Mouse (Mus musculus) midbrain, postnatal 0 days (tissue): ENCODE data around the gene Bphl. TPM values are rescaled to one million over a fixed set of nuclear protein-coding genes. Genes with fewer than 3 reads are reported as not detected.

Source experiments
- ATAC-seq: fragments of 200-750 bp; cut with Nextera tagmentation; 2 replicates; pipeline ENCODE4 v1.8.0; 2017; ENCODE audit warnings: moderate number of reproducible peaks, mild to moderate bottlenecking, moderate TSS enrichment, moderate library complexity; ENCODE audit not compliant: low FRiP score
- DNase-seq: peaks from one replicate; pipeline ENCODE4 v3.0.0-alpha.2; 2015; ENCODE audit warnings: low spot score
- H3K27ac ChIP-seq: fragments of 300-500 bp; sonication (generic); 2 replicates; pipeline ENCODE4 v1.5.1; 2014; ENCODE audit warnings: low read depth, mild to moderate bottlenecking, low read length, mixed read lengths
- H3K27me3 ChIP-seq: fragments of 300-500 bp; sonication (generic); 2 replicates; pipeline ENCODE4 v1.6.1; 2014; ENCODE audit warnings: low read length, control low read depth, mixed read lengths; ENCODE audit not compliant: insufficient read depth
- H3K36me3 ChIP-seq: fragments of 300-500 bp; sonication (generic); 2 replicates; pipeline ENCODE4 v1.6.1; 2014; ENCODE audit warnings: low read length, control low read depth, mixed read lengths; ENCODE audit not compliant: insufficient read depth
- H3K4me1 ChIP-seq: fragments of 300-500 bp; sonication (generic); 2 replicates; pipeline ENCODE4 v1.6.1; 2014; ENCODE audit warnings: mild to moderate bottlenecking, control low read depth, antibody characterized with exemption, low read length, mixed read lengths; ENCODE audit not compliant: insufficient read depth
- H3K4me2 ChIP-seq: fragments of 300-500 bp; sonication (generic); 2 replicates; pipeline ENCODE4 v1.6.1; 2014; ENCODE audit warnings: low read depth, mild to moderate bottlenecking, low read length, mixed read lengths; ENCODE audit not compliant: poor library complexity, severe bottlenecking
- H3K4me3 ChIP-seq: fragments of 300-500 bp; sonication (generic); 2 replicates; pipeline ENCODE4 v1.5.1; 2014; ENCODE audit warnings: low read depth, mild to moderate bottlenecking, low read length, moderate library complexity
- H3K9ac ChIP-seq: fragments of 300-500 bp; sonication (generic); replicated peaks from 2 replicates; pipeline ENCODE4 v1.6.1; 2014; ENCODE audit warnings: mild to moderate bottlenecking, low read length, moderate library complexity, mixed read lengths; ENCODE audit not compliant: poor library complexity, severe bottlenecking
- H3K9me3 ChIP-seq: fragments of 300-500 bp; sonication (generic); 2 replicates; pipeline ENCODE4 v1.6.1; 2016; ENCODE audit warnings: low read length, control low read depth
- CTCF ChIP-seq: IDR thresholded peaks from 2 replicates; pipeline ENCODE4 v1.5.1; 2016; ENCODE audit warnings: antibody characterized with exemption, mild to moderate bottlenecking
- WGBS: fragments of 180-500 bp; shearing (Covaris S2); extraction: QIAGEN DNeasy Blood & Tissue Kit; methylation state at CpG from one replicate; pipeline ENCODE4 v1.1.7; 2014; 5-methylcytosine and 5-hydroxymethylcytosine counted together
- polyA plus RNA-seq: library from polyadenylated mRNA; unstranded; fragments of >200 nt; fragmentation: Nextera tagmentation; extraction: Ambion mirVana; gene quantifications from 2 replicates; pipeline ENCODE4 v1.2.1, GENCODE M21; 2015
- total RNA-seq: library from RNA; depleted of rRNA; stranded (reverse); fragments of >200 nt; gene quantifications from 2 replicates; pipeline ENCODE4 v1.2.3, GENCODE M21; 2014

Bphl gene
- total and polyA plus RNA-seq, 2 experiments from 2014 or later = 42.7 to 47.7 TPM

- WGBS = 87% methylated on average over 2 of the region's 2 CpGs
Measured at GRCm38 (mm10) chr13:34106256-34106655, 68.9 kb downstream of the Bphl start.

GRCm38 (mm10) chr13:34106999-34107398 lies 69.6 kb downstream of the Bphl start:
- Histone ChIP-seq H3K4me3 (no peak overlapping the region), H3K9ac (no peak overlapping the region), H3K27me3 (no peaks in the 10 kb centered on the region), H3K4me2 (no peak overlapping the region), H3K36me3 (no peaks in the 10 kb centered on the region), H3K4me1 (no peaks in the 10 kb centered on the region), H3K9me3 (no peaks in the 10 kb centered on the region), H3K27ac (no peak overlapping the region)
- ATAC-seq (no peak), DNase-seq (no peak)
- 88% methylated on average over 1 of the region's 1 CpGs for WGBS
- no peak for TF ChIP-seq CTCF

More at GRCm38 (mm10) chr13:34106256-34106655, 68.9 kb downstream of the Bphl start:
- Histone ChIP-seq H3K27ac (no peak overlapping the region), H3K36me3 (no peaks in the 10 kb centered on the region), H3K27me3 (no peaks in the 10 kb centered on the region), H3K4me3 (no peak overlapping the region), H3K4me2 (no peak overlapping the region), H3K9ac (no peak overlapping the region), H3K4me1 (no peaks in the 10 kb centered on the region), H3K9me3 (no peaks in the 10 kb centered on the region)
- peak; percentile 28; the same call in 1 of the 2 replicates for TF ChIP-seq CTCF
- ATAC-seq = no peak
- DNase-seq = no peak

GRCm38 (mm10) chr13:34109035-34109676 lies 71.8 kb downstream of the Bphl start:
- no peaks in the 10 kb centered on the region for H3K4me1 ChIP-seq
- TF ChIP-seq CTCF = no peak
- no peak overlapping the region for H3K27ac ChIP-seq
- no peak overlapping the region for H3K4me2 ChIP-seq
- H3K9me3 ChIP-seq = no peaks in the 10 kb centered on the region
- H3K36me3 ChIP-seq = no peaks in the 10 kb centered on the region
- no peak for DNase-seq
- 65% methylated on average over 4 of the region's 4 CpGs for WGBS
- no peak overlapping the region for H3K9ac ChIP-seq
- H3K27me3 ChIP-seq = no peaks in the 10 kb centered on the region
- H3K4me3 ChIP-seq = no peak overlapping the region
- no peak for ATAC-seq

- no peak for ATAC-seq
- 24% methylated on average over 4 of the region's 4 CpGs for WGBS
- DNase-seq = no peak
Measured at GRCm38 (mm10) chr13:34109677-34110058, 72.3 kb downstream of the Bphl start.

GRCm38 (mm10) chr13:34111019-34111418 lies 73.6 kb downstream of the Bphl start:
- H3K27ac ChIP-seq = no peak overlapping the region
- no peaks in the 10 kb centered on the region for H3K27me3 ChIP-seq
- H3K4me1 ChIP-seq = no peaks in the 10 kb centered on the region
- no peak overlapping the region for H3K4me2 ChIP-seq
- no peaks in the 10 kb centered on the region for H3K36me3 ChIP-seq
- 65% methylated on average over 5 of the region's 5 CpGs for WGBS
- H3K4me3 ChIP-seq = no peak overlapping the region
- TF ChIP-seq CTCF = no peak
- no peaks in the 10 kb centered on the region for H3K9me3 ChIP-seq
- no peak overlapping the region for H3K9ac ChIP-seq
- ATAC-seq (no peak), DNase-seq (no peak)

More at GRCm38 (mm10) chr13:34109677-34110058, 72.3 kb downstream of the Bphl start:
- Histone ChIP-seq H3K27me3 (no peaks in the 10 kb centered on the region), H3K4me1 (no peaks in the 10 kb centered on the region), H3K4me3 (no peak overlapping the region), H3K36me3 (no peaks in the 10 kb centered on the region), H3K27ac (no peak overlapping the region), H3K9me3 (no peaks in the 10 kb centered on the region), H3K9ac (no peak overlapping the region), H3K4me2 (no peak overlapping the region)
- TF ChIP-seq CTCF = no peak

GRCm38 (mm10) chr13:34111878-34112277 lies 74.5 kb downstream of the Bphl start:
- Histone ChIP-seq H3K27me3 (no peaks in the 10 kb centered on the region), H3K4me2 (no peak overlapping the region), H3K36me3 (no peaks in the 10 kb centered on the region), H3K27ac (no peak overlapping the region), H3K9ac (no peak overlapping the region), H3K4me3 (no peak overlapping the region), H3K4me1 (no peaks in the 10 kb centered on the region), H3K9me3 (no peaks in the 10 kb centered on the region)
- ATAC-seq (no peak), DNase-seq (no peak)
- TF ChIP-seq CTCF = no peak
- 77% methylated on average over 3 of the region's 3 CpGs for WGBS
